Mouse (Mus musculus): ENCODE data around the gene Lrrc29.

Lrrc29 gene

DNA sequence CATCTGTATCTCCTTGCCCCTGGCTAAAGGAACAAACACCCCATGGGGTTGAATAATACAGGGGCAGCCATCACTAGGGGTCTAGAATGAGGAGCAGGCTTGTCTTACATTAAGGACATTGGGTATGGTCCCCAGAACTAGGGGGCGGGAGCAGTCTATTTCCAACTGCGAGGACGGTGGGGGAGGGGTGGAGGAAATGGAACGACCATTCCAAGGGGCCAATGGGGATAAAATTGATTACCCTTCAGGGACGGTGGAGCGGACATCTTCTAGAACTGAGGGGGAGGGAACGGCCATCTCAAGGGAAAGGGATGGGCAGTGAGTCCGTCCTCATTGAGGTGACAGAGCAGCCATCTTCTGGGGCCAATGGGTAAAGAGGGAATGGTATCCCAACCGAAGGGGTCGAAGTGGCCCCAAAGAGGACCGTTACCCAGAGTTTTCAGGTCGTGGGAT is 411 bp downstream of the Lrrc29 start:
- Histone ChIP-seq H3K4me3 (replicated peaks; ENCODE audit: low read length) (peak overlapping the region; percentile 96), H3K27me3 (ENCODE audit: insufficient read depth, low read length) (no peaks in the 10 kb centered on the region), H3K4me1 (replicated peaks; ENCODE audit: low read depth, low read length) (peaks cover 50% of the 10 kb centered on the region), H3K9me3 (ENCODE audit: low read length) (no peaks in the 10 kb centered on the region), H3K36me3 (ENCODE audit: insufficient read depth, low read length) (peaks cover 59% of the 10 kb centered on the region)
- TF ChIP-seq NANOG (IDR thresholded peaks at IDR 0.05; ENCODE audit: borderline replicate concordance, low read length) = no peak
- no peak for TF ChIP-seq CTCF (conservative IDR thresholded peaks at IDR 0.05; ENCODE audit: low read length)
- no peak for TF ChIP-seq POU5F1 (IDR thresholded peaks at IDR 0.05; ENCODE audit: borderline replicate concordance, low read length)

DNA sequence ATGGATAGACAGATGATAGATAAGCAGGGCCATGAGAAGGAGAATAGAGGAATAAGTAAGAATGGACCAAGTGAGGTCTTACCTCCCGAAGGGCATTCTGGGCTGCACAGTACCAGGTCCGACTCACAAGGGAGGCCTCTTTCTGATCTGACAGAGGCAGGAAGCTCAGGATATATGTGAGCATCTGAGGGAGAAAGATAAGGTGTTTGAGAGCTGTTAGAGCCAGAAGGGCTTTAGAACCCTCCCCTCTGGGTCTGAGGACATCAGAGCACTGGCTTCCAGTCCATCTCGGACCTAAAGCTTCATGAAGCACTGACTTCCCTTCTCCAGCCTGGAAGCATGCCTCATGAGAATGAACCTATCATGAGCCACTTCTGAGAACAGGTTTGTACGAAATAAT is 2.9 kb downstream of the Lrrc29 start:
- Histone ChIP-seq H3K9me3 (ENCODE audit: low read length) (no peaks in the 10 kb centered on the region), H3K4me3 (replicated peaks; ENCODE audit: low read length) (no peak overlapping the region), H3K27me3 (ENCODE audit: insufficient read depth, low read length) (no peaks in the 10 kb centered on the region), H3K36me3 (ENCODE audit: insufficient read depth, low read length) (peaks cover 53% of the 10 kb centered on the region), H3K4me1 (replicated peaks; ENCODE audit: low read depth, low read length) (peaks cover 26% of the 10 kb centered on the region)
- TF ChIP-seq NANOG (IDR thresholded peaks at IDR 0.05; ENCODE audit: borderline replicate concordance, low read length) (no peak), POU5F1 (IDR thresholded peaks at IDR 0.05; ENCODE audit: borderline replicate concordance, low read length) (no peak), CTCF (conservative IDR thresholded peaks at IDR 0.05; ENCODE audit: low read length) (no peak)

DNA sequence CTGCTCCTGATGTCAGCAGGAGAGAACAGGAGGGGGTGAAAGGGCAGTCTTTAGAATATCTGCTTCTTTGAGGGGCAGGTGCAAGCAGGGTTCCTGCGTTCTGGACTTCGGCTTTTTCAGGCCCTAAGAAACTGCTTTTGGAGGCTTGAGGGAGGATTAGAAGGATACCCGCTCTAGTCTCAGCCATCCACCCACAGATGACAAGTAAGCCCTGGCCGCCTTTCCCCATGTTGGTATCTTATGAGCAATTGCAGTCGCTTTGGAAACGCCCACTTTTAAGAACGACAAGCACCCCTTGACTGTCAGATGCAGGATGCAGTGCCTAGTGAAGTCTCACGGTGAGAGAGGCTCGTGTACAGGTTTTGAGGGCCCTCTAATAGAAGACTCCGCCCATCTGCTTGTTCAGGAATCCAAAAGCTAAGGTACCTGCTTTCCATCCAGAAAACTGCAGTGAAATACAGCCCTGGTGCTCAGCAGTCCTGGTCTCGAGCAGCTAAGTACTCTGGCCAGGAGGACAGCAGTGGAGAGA is 7.4 kb downstream of the Lrrc29 start:
- Histone ChIP-seq H3K4me1 (replicated peaks; ENCODE audit: low read depth, low read length) (no peaks in the 10 kb centered on the region), H3K36me3 (ENCODE audit: insufficient read depth, low read length) (peaks cover 83% of the 10 kb centered on the region), H3K27me3 (ENCODE audit: insufficient read depth, low read length) (no peaks in the 10 kb centered on the region), H3K4me3 (replicated peaks; ENCODE audit: low read length) (no peak overlapping the region), H3K9me3 (ENCODE audit: low read length) (no peaks in the 10 kb centered on the region)
- TF ChIP-seq POU5F1 (IDR thresholded peaks at IDR 0.05; ENCODE audit: borderline replicate concordance, low read length) (no peak), CTCF (conservative IDR thresholded peaks at IDR 0.05; ENCODE audit: low read length) (no peak), NANOG (IDR thresholded peaks at IDR 0.05; ENCODE audit: borderline replicate concordance, low read length) (no peak)

DNA sequence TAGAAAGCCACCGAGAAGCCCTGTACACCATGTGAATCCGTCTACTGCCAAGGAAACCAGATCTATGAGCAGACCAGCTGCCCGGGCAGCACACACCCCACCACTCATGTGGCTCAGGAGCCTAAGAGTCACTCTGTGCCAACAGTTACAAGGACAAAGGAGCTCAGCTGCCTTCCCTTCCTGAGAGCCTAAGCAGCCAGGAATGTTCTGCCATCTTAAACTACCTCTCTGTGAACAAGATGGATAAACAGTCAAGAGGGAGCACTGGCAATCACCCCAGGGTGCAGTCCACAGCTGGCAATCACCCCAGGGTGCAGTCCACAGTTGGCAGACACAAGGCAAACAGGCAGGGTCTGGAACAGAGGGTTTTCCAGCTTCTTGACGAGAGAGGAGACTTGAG is 8.1 kb downstream of the Lrrc29 start:
- Histone ChIP-seq H3K36me3 (ENCODE audit: insufficient read depth, low read length) (peaks cover 84% of the 10 kb centered on the region), H3K4me1 (replicated peaks; ENCODE audit: low read depth, low read length) (no peaks in the 10 kb centered on the region), H3K27me3 (ENCODE audit: insufficient read depth, low read length) (no peaks in the 10 kb centered on the region), H3K4me3 (replicated peaks; ENCODE audit: low read length) (no peak overlapping the region), H3K9me3 (ENCODE audit: low read length) (no peaks in the 10 kb centered on the region)
- TF ChIP-seq NANOG (IDR thresholded peaks at IDR 0.05; ENCODE audit: borderline replicate concordance, low read length) (no peak), POU5F1 (IDR thresholded peaks at IDR 0.05; ENCODE audit: borderline replicate concordance, low read length) (no peak), CTCF (conservative IDR thresholded peaks at IDR 0.05; ENCODE audit: low read length) (no peak)

DNA sequence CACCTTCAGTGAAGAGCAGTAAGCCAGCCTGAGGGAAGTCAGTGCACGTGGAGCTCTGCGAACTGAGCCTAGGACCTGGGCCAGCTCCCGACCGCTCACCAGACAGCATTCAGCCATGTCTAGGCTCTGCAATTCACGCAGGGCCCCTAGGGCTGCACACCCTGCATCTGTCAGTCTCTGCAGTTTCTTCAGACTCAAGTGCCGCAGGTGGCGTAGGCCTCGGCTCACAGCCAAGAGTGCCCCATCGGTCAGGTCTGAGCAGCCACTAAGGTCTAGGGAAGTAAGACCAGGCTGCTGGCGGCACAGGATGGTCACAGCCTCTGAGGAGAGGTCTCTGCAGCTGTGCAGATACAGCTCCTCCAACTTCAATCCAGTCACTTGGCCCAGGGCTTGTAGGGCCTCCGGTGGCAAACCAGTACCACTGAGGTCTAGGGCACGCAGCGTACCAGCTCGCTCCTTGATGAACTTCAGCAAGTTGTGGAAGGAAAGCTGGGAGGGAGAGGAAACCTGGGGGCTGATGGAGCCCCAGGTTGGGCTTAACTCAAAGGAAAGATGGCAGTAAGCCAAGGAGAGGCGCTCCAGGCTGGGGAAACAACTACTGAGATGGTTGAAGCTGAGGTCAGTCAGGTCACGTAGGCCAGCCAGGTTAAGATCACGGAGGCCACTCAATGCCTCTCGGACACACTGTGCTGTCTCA is 10.9 kb downstream of the Lrrc29 start:
- H3K27me3 ChIP-seq (ENCODE audit: insufficient read depth, low read length) = no peaks in the 10 kb centered on the region
- TF ChIP-seq POU5F1 (IDR thresholded peaks at IDR 0.05; ENCODE audit: borderline replicate concordance, low read length) = no peak
- TF ChIP-seq CTCF (conservative IDR thresholded peaks at IDR 0.05; ENCODE audit: low read length) = no peak
- H3K9me3 ChIP-seq (ENCODE audit: low read length) = no peaks in the 10 kb centered on the region
- H3K36me3 ChIP-seq (ENCODE audit: insufficient read depth, low read length) = peaks cover 92% of the 10 kb centered on the region
- no peaks in the 10 kb centered on the region for H3K4me1 ChIP-seq (replicated peaks; ENCODE audit: low read depth, low read length)
- no peak overlapping the region for H3K4me3 ChIP-seq (replicated peaks; ENCODE audit: low read length)

DNA sequence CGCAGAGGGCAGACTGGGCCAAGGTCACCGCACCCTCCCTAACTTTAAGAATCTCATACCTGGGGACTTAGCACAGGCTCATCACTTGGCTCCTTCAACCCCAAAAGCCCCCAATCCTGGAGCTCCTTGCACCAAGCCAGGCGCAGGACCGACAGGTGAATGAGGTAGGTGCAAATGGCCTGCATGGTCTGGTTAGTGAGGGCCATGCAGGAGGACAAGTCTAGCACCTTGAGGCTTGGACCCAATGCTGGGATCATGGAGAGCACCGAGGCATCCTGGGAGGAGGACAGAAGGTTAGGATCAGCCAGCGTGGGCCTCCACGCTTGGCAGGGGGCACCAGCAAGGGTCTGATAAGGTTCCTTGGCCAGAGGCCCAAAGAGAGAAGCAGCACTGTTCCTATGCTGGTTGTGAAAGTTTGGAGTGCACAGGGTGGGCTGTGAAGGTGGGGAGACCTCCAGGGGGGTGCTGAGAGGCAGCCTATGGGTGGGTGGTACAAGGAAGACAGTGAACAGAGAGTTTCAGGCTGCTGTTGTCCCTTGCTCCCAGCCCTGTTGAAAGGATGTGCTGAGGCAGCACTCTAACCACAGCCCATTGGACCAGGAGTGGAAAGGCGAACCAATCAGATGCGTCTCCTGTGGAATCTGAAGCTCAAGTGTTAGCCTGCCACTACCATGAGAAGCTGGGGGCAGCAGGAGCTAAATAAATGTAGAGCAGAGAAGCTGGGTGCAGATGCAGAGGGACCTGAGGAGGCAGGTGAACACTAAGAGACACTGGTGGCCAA is 12.3 kb downstream of the Lrrc29 start:
- TF ChIP-seq NANOG (IDR thresholded peaks at IDR 0.05; ENCODE audit: borderline replicate concordance, low read length) (no peak), CTCF (conservative IDR thresholded peaks at IDR 0.05; ENCODE audit: low read length) (no peak), POU5F1 (IDR thresholded peaks at IDR 0.05; ENCODE audit: borderline replicate concordance, low read length) (no peak)
- Histone ChIP-seq H3K9me3 (ENCODE audit: low read length) (no peaks in the 10 kb centered on the region), H3K4me1 (replicated peaks; ENCODE audit: low read depth, low read length) (0 out of 2 replicates have a peak, but pooled peaks cover 3% of the 10 kb centered on the region), H3K4me3 (replicated peaks; ENCODE audit: low read length) (no peak overlapping the region), H3K36me3 (ENCODE audit: insufficient read depth, low read length) (peaks cover 91% of the 10 kb centered on the region), H3K27me3 (ENCODE audit: insufficient read depth, low read length) (no peaks in the 10 kb centered on the region)

DNA sequence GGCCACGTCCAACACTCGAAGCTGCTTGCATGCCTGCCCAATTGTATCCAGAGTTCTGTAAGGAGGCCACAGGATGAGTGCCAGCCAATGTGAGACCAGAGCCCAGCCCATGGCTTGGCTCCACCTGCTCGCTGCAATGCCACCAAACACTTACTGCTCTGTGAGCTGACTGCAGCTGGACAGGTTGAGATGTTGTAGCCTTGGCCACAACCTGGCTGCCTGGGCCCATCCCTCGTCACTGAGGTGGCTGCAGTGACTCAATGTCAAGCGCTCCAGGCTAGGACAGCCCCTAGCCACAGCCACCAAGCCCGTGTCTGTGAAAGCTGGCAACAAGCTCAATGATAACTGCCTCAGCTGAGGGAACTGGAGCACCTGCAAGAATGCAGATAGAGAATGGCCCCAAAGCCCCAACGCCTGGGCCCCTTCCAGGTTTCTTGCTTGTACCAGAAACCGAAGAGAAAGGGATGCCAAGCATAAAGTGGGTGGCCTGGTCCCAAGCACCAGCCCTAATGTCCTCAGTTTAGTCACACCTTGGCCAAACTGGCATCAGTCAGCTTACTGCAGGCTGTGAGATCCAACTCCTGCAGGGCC is 13.1 kb downstream of the Lrrc29 start:
- Histone ChIP-seq H3K27me3 (ENCODE audit: insufficient read depth, low read length) (no peaks in the 10 kb centered on the region), H3K36me3 (ENCODE audit: insufficient read depth, low read length) (peaks cover 93% of the 10 kb centered on the region), H3K4me1 (replicated peaks; ENCODE audit: low read depth, low read length) (0 out of 2 replicates have a peak, but pooled peaks cover 5% of the 10 kb centered on the region), H3K9me3 (ENCODE audit: low read length) (no peaks in the 10 kb centered on the region), H3K4me3 (replicated peaks; ENCODE audit: low read length) (no peak overlapping the region)
- no peak for TF ChIP-seq NANOG (IDR thresholded peaks at IDR 0.05; ENCODE audit: borderline replicate concordance, low read length)
- TF ChIP-seq CTCF (conservative IDR thresholded peaks at IDR 0.05; ENCODE audit: low read length) = no peak
- TF ChIP-seq POU5F1 (IDR thresholded peaks at IDR 0.05; ENCODE audit: borderline replicate concordance, low read length) = no peak

DNA sequence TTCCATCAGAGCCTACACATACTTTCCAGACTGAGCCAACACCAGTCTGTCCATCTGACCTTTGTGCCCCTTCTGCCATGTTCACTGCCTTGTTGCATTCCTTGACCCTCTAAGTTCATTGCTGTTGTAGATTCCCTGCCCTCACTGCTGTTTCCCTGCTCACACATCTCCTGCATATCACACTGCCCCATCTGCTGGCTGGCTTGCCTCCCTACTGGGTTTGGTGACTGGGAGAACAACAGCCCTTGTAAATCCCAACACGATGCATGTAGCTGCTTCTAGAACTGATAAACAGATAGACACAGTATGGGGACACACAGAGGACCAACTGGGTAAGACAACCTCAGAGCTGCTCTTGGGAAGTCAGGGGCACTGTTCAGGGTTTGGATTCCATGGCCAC is 14.4 kb downstream of the Lrrc29 start:
- Histone ChIP-seq H3K4me1 (replicated peaks; ENCODE audit: low read depth, low read length) (peaks cover 7% of the 10 kb centered on the region), H3K4me3 (replicated peaks; ENCODE audit: low read length) (no peak overlapping the region), H3K9me3 (ENCODE audit: low read length) (no peaks in the 10 kb centered on the region), H3K27me3 (ENCODE audit: insufficient read depth, low read length) (no peaks in the 10 kb centered on the region), H3K36me3 (ENCODE audit: insufficient read depth, low read length) (peaks cover 95% of the 10 kb centered on the region)
- TF ChIP-seq NANOG (IDR thresholded peaks at IDR 0.05; ENCODE audit: borderline replicate concordance, low read length) (no peak), CTCF (conservative IDR thresholded peaks at IDR 0.05; ENCODE audit: low read length) (no peak), POU5F1 (IDR thresholded peaks at IDR 0.05; ENCODE audit: borderline replicate concordance, low read length) (no peak)

All from E14TG2a.4 (cell line).